Mouse (Mus musculus) CH12.LX (cell line): ENCODE measurements at regions not wholly inside any gene's neighbourhood (a gene's known extent, or its start where the extent isn't known, plus 50 kb on each side); places are given as distances from the start of the nearest gene placed in this dataset.

Source experiments
- DNase-seq: peaks from one replicate; pipeline ENCODE4 v3.0.0-alpha.2; 2013; ENCODE audit errors: extremely low read depth
- H3K27ac ChIP-seq: 2 replicates; pipeline ENCODE4 v1.5.1; 2012; ENCODE audit warnings: low read depth, mild to moderate bottlenecking, control low read depth, moderate library complexity; ENCODE audit not compliant: insufficient read depth
- H3K27me3 ChIP-seq: replicated peaks from 2 replicates; pipeline ENCODE3; 2012; ENCODE audit warnings: inconsistent platforms
- H3K36me3 ChIP-seq, 2 experiments: replicated peaks in 1 of 2; 2 replicates each; pipeline versions ENCODE3 to v1.6.1; 2012; ENCODE audit warnings: inconsistent platforms in 1 of 2, low read length in 1 of 2, mild to moderate bottlenecking in 1 of 2, mixed read lengths in 1 of 2, moderate library complexity in 1 of 2; ENCODE audit not compliant: control insufficient read depth in 1 of 2, insufficient read depth in 1 of 2
- H3K4me1 ChIP-seq, 2 experiments: 2 replicates each; pipeline ENCODE4 v1.6.1; 2012; ENCODE audit warnings: inconsistent platforms in 1 of 2, moderate library complexity in 1 of 2; ENCODE audit not compliant: insufficient read depth in 2 of 2, control insufficient read depth in 1 of 2
- H3K4me2 ChIP-seq: 2 replicates; pipeline ENCODE4 v1.6.1; 2012; ENCODE audit warnings: low read depth, mild to moderate bottlenecking, control low read depth; ENCODE audit not compliant: poor library complexity, insufficient read depth, severe bottlenecking
- H3K4me3 ChIP-seq, 3 experiments: fragments of 150-350 bp in 1 of 3; sonication (generic) in 1 of 3; replicated peaks in 1 of 3; 2 replicates each; pipeline versions ENCODE3 to v1.5.1; 2011 to 2012; ENCODE audit warnings: low read depth in 2 of 3, low read length in 2 of 3, mild to moderate bottlenecking in 2 of 3, moderate library complexity in 2 of 3, control low read depth in 1 of 3, improper control_type of control experiment in 1 of 3, inconsistent platforms in 1 of 3, mixed read lengths in 1 of 3; ENCODE audit not compliant: poor library complexity in 1 of 3
- H3K79me2 ChIP-seq: replicated peaks from 2 replicates; pipeline ENCODE4 v1.6.1; 2012; ENCODE audit warnings: mild to moderate bottlenecking, moderate library complexity; ENCODE audit not compliant: control insufficient read depth, poor library complexity, insufficient read depth, severe bottlenecking; ENCODE audit errors: extremely low read depth
- H3K9ac ChIP-seq: 2 replicates; pipeline ENCODE4 v1.6.1; 2012; ENCODE audit warnings: low read depth, mild to moderate bottlenecking, control low read depth, moderate library complexity; ENCODE audit not compliant: insufficient read depth
- H3K9me3 ChIP-seq: replicated peaks from 2 replicates; pipeline ENCODE3; 2012; ENCODE audit warnings: low read length, inconsistent platforms, mixed read lengths
- BHLHE40 ChIP-seq: IDR thresholded peaks from 2 replicates; pipeline ENCODE4 v1.6.1; 2011; ENCODE audit warnings: mild to moderate bottlenecking, low read depth, low read length, improper control_type of control experiment
- CHD1 ChIP-seq: IDR thresholded peaks from 2 replicates; pipeline ENCODE4 v1.6.1; 2012; ENCODE audit warnings: low read depth, low read length, improper control_type of control experiment, inconsistent platforms
- CHD2 ChIP-seq: IDR thresholded peaks from 2 replicates; pipeline ENCODE4 v1.6.1; 2011; ENCODE audit warnings: low read length, improper control_type of control experiment
- EP300 ChIP-seq: IDR thresholded peaks from 2 replicates; pipeline ENCODE4 v1.6.1; 2011; ENCODE audit warnings: low read length, improper control_type of control experiment
- ETS1 ChIP-seq: conservative IDR thresholded peaks from 2 replicates; pipeline ENCODE4 v1.6.1; 2012; ENCODE audit warnings: low read depth, mild to moderate bottlenecking, inconsistent platforms, low read length, improper control_type of control experiment, moderate library complexity
- GABPA ChIP-seq: IDR thresholded peaks from 2 replicates; pipeline ENCODE4 v1.6.1; 2012; ENCODE audit warnings: low read depth, low read length, improper control_type of control experiment, inconsistent platforms; ENCODE audit not compliant: insufficient replicate concordance
- IRF4 ChIP-seq: IDR thresholded peaks from 2 replicates; pipeline ENCODE4 v1.6.1; 2014; ENCODE audit warnings: low read depth, mild to moderate bottlenecking, inconsistent platforms, low read length, improper control_type of control experiment
- JUN ChIP-seq: IDR thresholded peaks from 2 replicates; pipeline ENCODE4 v1.6.1; 2011; ENCODE audit warnings: low read depth, mild to moderate bottlenecking, low read length, improper control_type of control experiment, moderate library complexity; ENCODE audit not compliant: insufficient read depth
- JUND ChIP-seq: conservative IDR thresholded peaks from 2 replicates; pipeline ENCODE4 v1.6.1; 2011; ENCODE audit warnings: low read depth, low read length, improper control_type of control experiment
- MAX ChIP-seq: IDR thresholded peaks from 2 replicates; pipeline ENCODE4 v1.6.1; 2011; ENCODE audit warnings: low read length, improper control_type of control experiment
- MEF2A ChIP-seq: IDR thresholded peaks from 2 replicates; pipeline ENCODE4 v1.6.1; 2014; ENCODE audit warnings: low read depth, mild to moderate bottlenecking, inconsistent platforms, low read length, improper control_type of control experiment, borderline replicate concordance
- MXI1 ChIP-seq: IDR thresholded peaks from 2 replicates; pipeline ENCODE4 v1.6.1; 2011; ENCODE audit warnings: mild to moderate bottlenecking, low read depth, low read length, improper control_type of control experiment
- NRF1 ChIP-seq: IDR thresholded peaks from 2 replicates; pipeline ENCODE4 v1.6.1; 2014; ENCODE audit warnings: low read depth, mild to moderate bottlenecking, inconsistent platforms, low read length, improper control_type of control experiment, moderate library complexity
- POLR2A ChIP-seq: IDR thresholded peaks from 2 replicates; pipeline ENCODE4 v1.6.1; 2011; ENCODE audit warnings: low read depth, mild to moderate bottlenecking, improper control_type of control experiment, low read length
- RAD21 ChIP-seq: IDR thresholded peaks from 2 replicates; pipeline ENCODE4 v1.6.1; 2011; ENCODE audit warnings: low read depth, mild to moderate bottlenecking, low read length, improper control_type of control experiment, moderate library complexity
- RCOR1 ChIP-seq: conservative IDR thresholded peaks from 2 replicates; pipeline ENCODE4 v1.6.1; 2012; ENCODE audit warnings: low read depth, mild to moderate bottlenecking, inconsistent platforms, low read length, improper control_type of control experiment
- SIN3A ChIP-seq: IDR thresholded peaks from 2 replicates; pipeline ENCODE4 v1.6.1; 2012; ENCODE audit warnings: low read length, improper control_type of control experiment, inconsistent platforms
- SMC3 ChIP-seq: IDR thresholded peaks from 2 replicates; pipeline ENCODE4 v1.6.1; 2011; ENCODE audit warnings: low read depth, low read length, improper control_type of control experiment
- TCF12 ChIP-seq: IDR thresholded peaks from 2 replicates; pipeline ENCODE4 v1.6.1; 2014; ENCODE audit warnings: low read depth, mild to moderate bottlenecking, inconsistent platforms, low read length, improper control_type of control experiment
- UBTF ChIP-seq: IDR thresholded peaks from 2 replicates; pipeline ENCODE4 v1.6.1; 2012; ENCODE audit warnings: low read depth, mild to moderate bottlenecking, inconsistent platforms, low read length, improper control_type of control experiment, moderate library complexity
- USF1 ChIP-seq: IDR thresholded peaks from 2 replicates; pipeline ENCODE4 v1.6.1; 2014; ENCODE audit warnings: low read depth, mild to moderate bottlenecking, inconsistent platforms, low read length, improper control_type of control experiment
- USF2 ChIP-seq: conservative IDR thresholded peaks from 2 replicates; pipeline ENCODE4 v1.6.1; 2011; ENCODE audit warnings: low read depth, low read length, improper control_type of control experiment
- ZC3H11A ChIP-seq: IDR thresholded peaks from 2 replicates; pipeline ENCODE4 v1.6.1; 2012; ENCODE audit warnings: low read depth, mild to moderate bottlenecking, inconsistent platforms, low read length, improper control_type of control experiment
- ZMIZ1 ChIP-seq: IDR thresholded peaks from 2 replicates; pipeline ENCODE4 v1.6.1; 2012; ENCODE audit warnings: low read depth, mild to moderate bottlenecking, inconsistent platforms, low read length, improper control_type of control experiment
- dilution Hi-C: fragments of 300-500 bp; cut with MboI; formaldehyde crosslinking; loops from 2 replicates; pipeline ENCODE4 v1.14.3; 2020; ENCODE audit warnings: low sequenced_read_pairs; ENCODE audit not compliant: extremely low pct_unique_long_range_greater_than_20kb, extremely low pct_ligation_motif_present
- in situ Hi-C: fragments of 300-500 bp; cut with MboI; formaldehyde crosslinking; loops from 3 replicates; pipeline ENCODE4 v1.14.3; 2019; ENCODE audit warnings: low sequenced_read_pairs, low pct_ligation_motif_present, low pct_unique_long_range_greater_than_20kb, mixed read lengths

- Histone ChIP-seq H3K36me3 (no peaks in the 10 kb centered on the region), H3K27ac (no peak overlapping the region), H3K9me3 (no peaks in the 10 kb centered on the region), H3K4me1 (peaks cover 7 to 16% of the 10 kb centered on the region in 2 experiments; a peak in 3 of 4 replicates), H3K9ac (no peak overlapping the region), H3K27me3 (no peaks in the 10 kb centered on the region), H3K4me2 (no peak overlapping the region), H3K79me2 (no peaks in the 10 kb centered on the region), H3K4me3 (no peak overlapping the region)
- DNase-seq = no peak
- in situ Hi-C loops = no loop called here
- dilution Hi-C loops = no loop called here
- 0 out of 2 replicates have a peak, but pooled peaks have one; percentile 3 for TF ChIP-seq JUND
- TF ChIP-seq CHD2 = no peak
- TF ChIP-seq BHLHE40 = 0 out of 2 replicates have a peak, but pooled peaks have one; percentile 8
Observed at GRCm38 (mm10) chr12:73480610-73480971, 65.6 kb downstream of the Tmem30b start.

DNA sequence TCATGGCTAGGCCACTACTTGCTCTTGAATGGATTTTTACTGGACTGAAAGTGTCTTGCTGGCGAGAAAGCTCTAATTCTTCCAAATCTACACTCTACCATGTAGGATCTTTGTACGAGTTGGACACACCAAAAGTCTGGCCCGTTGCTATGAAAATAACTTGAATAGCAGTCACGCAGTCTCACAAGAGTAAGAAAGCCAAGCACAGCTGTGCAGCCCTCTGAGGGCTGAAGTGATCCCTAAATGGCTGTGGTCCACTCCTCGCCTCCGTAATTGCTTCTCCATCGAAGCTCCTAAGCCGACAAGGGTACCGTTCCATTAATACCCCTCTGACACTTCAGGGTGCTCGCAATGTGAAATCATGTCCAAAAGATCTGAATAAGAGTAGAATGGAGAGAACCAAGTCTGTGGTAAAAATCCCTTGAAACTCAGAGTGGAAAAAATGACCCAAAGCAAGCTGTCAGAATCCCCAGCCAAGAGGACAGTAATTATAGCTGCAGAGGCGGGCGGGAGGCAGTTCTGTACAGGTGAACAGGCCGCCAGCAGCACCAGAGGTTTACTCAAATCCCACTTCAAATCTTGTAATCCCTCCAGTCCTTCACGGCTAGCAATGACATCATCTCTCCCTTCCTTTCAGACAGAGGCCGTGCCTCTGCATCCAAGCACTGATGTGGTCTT lies 66.1 kb downstream of the Tmem30b start:
- Histone ChIP-seq H3K4me1 (peaks cover 7 to 19% of the 10 kb centered on the region in 2 experiments; a peak in 3 of 4 replicates), H3K36me3 (no peaks in the 10 kb centered on the region), H3K9me3 (no peaks in the 10 kb centered on the region), H3K4me3 (no peak overlapping the region), H3K79me2 (no peaks in the 10 kb centered on the region), H3K27me3 (no peaks in the 10 kb centered on the region), H3K27ac (no peak overlapping the region), H3K4me2 (peak overlapping the region; percentile 18; the same call in 1 of the 2 replicates), H3K9ac (no peak overlapping the region)
- no peak for DNase-seq
- no peak for TF ChIP-seq SMC3
- 0 out of 2 replicates have a peak, but pooled peaks have one; percentile 9 for TF ChIP-seq JUND
- 0 out of 2 replicates have a peak, but pooled peaks have one; percentile 15 for TF ChIP-seq ETS1
- TF ChIP-seq EP300 = peak; percentile 58
- TF ChIP-seq UBTF = no peak
- peak; percentile 57; the same call in 1 of the 2 replicates for TF ChIP-seq JUN
- TF ChIP-seq IRF4 = no peak
- in situ Hi-C loops (no loop called here), dilution Hi-C loops (no loop called here)

DNA sequence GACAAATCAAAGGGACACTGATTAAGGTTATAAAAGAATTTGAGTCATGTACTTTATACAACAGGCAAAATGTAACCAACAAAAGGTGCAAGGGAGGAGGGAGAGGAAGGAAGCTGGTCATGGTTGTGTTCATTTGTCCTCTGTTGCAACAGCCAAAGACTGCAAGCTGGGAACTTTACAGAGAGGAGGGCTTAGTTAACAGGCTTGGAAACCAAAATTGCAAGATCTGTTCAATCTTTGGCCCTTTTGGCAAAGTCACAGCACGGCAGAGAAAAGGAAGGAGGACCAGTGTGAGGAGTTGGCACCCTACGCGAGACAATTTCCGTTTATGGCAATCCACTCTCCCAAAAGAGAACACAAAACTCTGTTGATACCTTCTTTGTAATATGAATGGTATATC lies 67.6 kb downstream of the Tmem30b start:
- TF ChIP-seq NRF1 (no peak), TCF12 (no peak), UBTF (no peak), MAX (no peak), ZC3H11A (no peak), POLR2A (no peak), CHD1 (no peak), MXI1 (no peak), USF1 (no peak), RAD21 (no peak), CHD2 (no peak), SMC3 (no peak), RCOR1 (no peak), ZMIZ1 (no peak), USF2 (no peak), GABPA (no peak), SIN3A (no peak), BHLHE40 (no peak), MEF2A (no peak)
- Histone ChIP-seq H3K27me3 (no peaks in the 10 kb centered on the region), H3K36me3 (no peaks in the 10 kb centered on the region), H3K27ac (no peak overlapping the region), H3K4me1 (peaks cover 7 to 24% of the 10 kb centered on the region in 2 experiments; a peak in 3 of 4 replicates), H3K9ac (no peak overlapping the region), H3K9me3 (no peaks in the 10 kb centered on the region), H3K79me2 (no peaks in the 10 kb centered on the region), H3K4me2 (no peak overlapping the region), H3K4me3 (no peak overlapping the region)
- dilution Hi-C loops (no loop called here), in situ Hi-C loops (no loop called here)
- DNase-seq = no peak
